Mouse (Mus musculus): ENCODE results near the gene Apobec3.

DNA sequence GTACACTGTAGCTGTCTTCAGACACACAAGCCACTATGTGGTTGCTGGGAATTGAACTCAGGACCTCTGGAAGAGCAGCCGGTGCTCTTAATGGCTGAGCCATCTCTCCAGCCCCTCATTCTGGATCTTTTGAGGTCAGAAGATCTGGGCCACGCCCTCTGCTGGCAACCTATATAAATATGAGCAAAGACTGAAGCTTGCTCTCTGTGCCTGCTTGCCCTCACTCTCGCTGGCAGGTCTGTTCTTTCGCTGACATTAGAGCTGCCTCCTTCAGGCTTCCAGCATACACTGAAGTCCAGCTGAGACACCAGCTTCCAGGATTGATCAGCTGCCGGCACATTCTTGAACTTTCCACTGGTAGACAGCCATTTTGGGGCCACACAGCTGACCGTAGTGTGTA lies 56.2 kb downstream of the Apobec3 start:
- TF ChIP-seq GATA1 (IDR thresholded peaks at IDR 0.05; ENCODE audit: low read length) (no peak), TAL1 (IDR thresholded peaks at IDR 0.05; ENCODE audit: low read length) (no peak)
